Mouse (Mus musculus): ENCODE data around the gene Dis3l2.

GRCm38 (mm10) chr1:87059042-87059665 is 355.5 kb downstream of the Dis3l2 start:
- no peak for TF ChIP-seq CTCF (IDR thresholded peaks at IDR 0.05)
- no peak for TF ChIP-seq EP300 (IDR thresholded peaks at IDR 0.05)

Data from lung, postnatal 0 days (tissue).